Mouse (Mus musculus) liver, postnatal 0 days (tissue): ENCODE results near the gene Fam71e2.

Experiments
- CTCF ChIP-seq: sonication (generic); IDR thresholded peaks from 2 replicates; pipeline ENCODE4 v1.5.1; 2016; ENCODE audit warnings: antibody characterized with exemption, low read depth
- EP300 ChIP-seq: IDR thresholded peaks from 2 replicates; pipeline ENCODE4 v1.6.1; 2016; ENCODE audit warnings: antibody characterized with exemption, low read depth, mild to moderate bottlenecking

DNA sequence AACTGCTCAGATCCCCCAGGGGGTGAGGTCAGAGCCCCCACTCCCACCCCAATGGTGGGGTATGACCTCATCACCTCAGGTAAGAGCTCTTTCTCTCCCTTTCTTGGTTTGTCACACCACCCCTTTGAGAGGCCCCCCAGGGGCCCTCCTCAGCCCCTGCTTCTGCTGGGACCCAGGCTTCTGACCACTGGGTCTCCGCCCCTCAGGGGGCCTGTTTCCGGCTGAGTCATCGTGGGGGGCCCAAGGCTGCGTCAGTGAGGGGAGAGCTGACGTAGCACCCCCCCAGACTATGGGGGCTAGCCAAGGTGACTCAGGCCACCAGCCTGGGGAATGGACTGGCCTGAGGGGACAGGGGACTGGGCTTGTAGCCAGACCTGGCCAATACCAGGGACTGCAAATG is 8.8 kb upstream of the Fam71e2 start:
- TF ChIP-seq EP300 (no peak), CTCF (no peak)
